Mouse (Mus musculus) thymus, postnatal 0 days (tissue): ENCODE data around the gene Pitpnm1. TPM values are rescaled to one million over a fixed set of nuclear protein-coding genes. Genes with fewer than 3 reads are reported as not detected.

Experiments
- DNase-seq: peaks from one replicate; pipeline ENCODE4 v3.0.0-alpha.2; 2015; ENCODE audit warnings: low spot score
- polyA plus RNA-seq: library from polyadenylated mRNA; unstranded; fragments of >200 nt; fragmentation: Nextera tagmentation; extraction: Ambion mirVana; gene quantifications from 2 replicates; pipeline ENCODE4 v1.2.1, GENCODE M21; 2015

Pitpnm1 gene
- polyA plus RNA-seq, 1 experiment from 2014 or later: 45.6 TPM

GRCm38 (mm10) chr19:4152445-4153231, 52.8 kb downstream of the Pitpnm1 start:
- DNase-seq: no peak

- no peak for DNase-seq
Measured at GRCm38 (mm10) chr19:4153232-4153654, 53.4 kb downstream of the Pitpnm1 start, which contains the start of gene Ptprcap. Ptprcap (plus strand) TSS chr19:4153604.

- peak; percentile 86 for DNase-seq
Measured at GRCm38 (mm10) chr19:4154437-4155222, 54.8 kb downstream of the Pitpnm1 start.

- peak; percentile 22 for DNase-seq
Measured at GRCm38 (mm10) chr19:4155223-4156072, 55.6 kb downstream of the Pitpnm1 start.

GRCm38 (mm10) chr19:4156073-4156579, 56.3 kb downstream of the Pitpnm1 start:
- DNase-seq: no peak

- DNase-seq: no peak
Measured at GRCm38 (mm10) chr19:4156771-4157170, 57.0 kb downstream of the Pitpnm1 start.

- DNase-seq: no peak
Measured at GRCm38 (mm10) chr19:4159049-4159448, 59.3 kb downstream of the Pitpnm1 start.

GRCm38 (mm10) chr19:4162646-4163542, 63.1 kb downstream of the Pitpnm1 start, which contains the start of gene Rps6kb2:
Rps6kb2 (minus strand) TSS chr19:4163354.
- DNase-seq: peak; percentile 95

- no peak for DNase-seq
Measured at GRCm38 (mm10) chr19:4163543-4163887, 63.7 kb downstream of the Pitpnm1 start.

Other genes with a start within 250 kb of the Pitpnm1 start
- 17.8 and 26.2 TPM in 2 replicates for gene Chka, start 248.2 kb upstream of the Pitpnm1 start, polyA plus RNA-seq
- gene Tcirg1, start 192.9 kb upstream of the Pitpnm1 start, polyA plus RNA-seq: 48.7 and 50.1 TPM in 2 replicates
- 333 and 338 TPM in 2 replicates for gene Ndufs8, start 187.2 kb upstream of the Pitpnm1 start, polyA plus RNA-seq
- gene Aldh3b1, start 170.2 kb upstream of the Pitpnm1 start, polyA plus RNA-seq: 4.6 and 5.3 TPM in 2 replicates
- gene Unc93b1, start 164.8 kb upstream of the Pitpnm1 start, polyA plus RNA-seq: 32.2 and 34.2 TPM in 2 replicates
- 0.07 TPM in 1 of 2 replicates, not detected in the other for gene Aldh3b3, start 141.4 kb upstream of the Pitpnm1 start, polyA plus RNA-seq
- 1.5 and 1.6 TPM in 2 replicates for gene Aldh3b2, start 127.7 kb upstream of the Pitpnm1 start, polyA plus RNA-seq
- 4.3 and 5.9 TPM in 2 replicates for gene Acy3, start 113.4 kb upstream of the Pitpnm1 start, polyA plus RNA-seq
- 0.06 TPM in 1 of 2 replicates, not detected in the other for gene Tbx10, start 107.2 kb upstream of the Pitpnm1 start, polyA plus RNA-seq
- 40.4 and 42.5 TPM in 2 replicates for gene Nudt8, start 99.4 kb upstream of the Pitpnm1 start, polyA plus RNA-seq
- 0.98 and 1.6 TPM in 2 replicates for gene Gm49405, start 99.4 kb upstream of the Pitpnm1 start, polyA plus RNA-seq
- gene Doc2g, start 96.7 kb upstream of the Pitpnm1 start, polyA plus RNA-seq: 1.3 and 1.6 TPM in 2 replicates
- gene Ndufv1, start 87.2 kb upstream of the Pitpnm1 start, polyA plus RNA-seq: 191 and 194 TPM in 2 replicates
- 609 and 681 TPM in 2 replicates for gene Gstp1, start 62.0 kb upstream of the Pitpnm1 start, polyA plus RNA-seq
- gene Gstp2, start 54.0 kb upstream of the Pitpnm1 start, polyA plus RNA-seq: 4.5 and 6.1 TPM in 2 replicates
- 10.3 and 13.9 TPM in 2 replicates for gene Gstp3, start 40.4 kb upstream of the Pitpnm1 start, polyA plus RNA-seq
- gene Cabp2, start 18.4 kb upstream of the Pitpnm1 start, polyA plus RNA-seq: 0.42 TPM in 1 of 2 replicates, not detected in the other
- 179 and 208 TPM in 2 replicates for gene Cdk2ap2, start 2.8 kb upstream of the Pitpnm1 start, polyA plus RNA-seq
- gene Aip, start 25.9 kb downstream of the Pitpnm1 start, polyA plus RNA-seq: 114 TPM in 2 replicates
- gene Gpr152, start 39.8 kb downstream of the Pitpnm1 start, polyA plus RNA-seq: 0.03 TPM in 1 of 2 replicates, not detected in the other
- 0.48 and 0.58 TPM in 2 replicates for gene Cabp4, start 44.0 kb downstream of the Pitpnm1 start, polyA plus RNA-seq
- gene Coro1b, start 48.6 kb downstream of the Pitpnm1 start, polyA plus RNA-seq: 184 and 207 TPM in 2 replicates
- gene Ptprcap, start 53.6 kb downstream of the Pitpnm1 start, polyA plus RNA-seq: 929 and 954 TPM in 2 replicates
- gene Rps6kb2, start 63.4 kb downstream of the Pitpnm1 start, polyA plus RNA-seq: 36.4 and 41.8 TPM in 2 replicates
- gene Carns1, start 75.5 kb downstream of the Pitpnm1 start, polyA plus RNA-seq: 6.8 and 10.4 TPM in 2 replicates
- 322 and 323 TPM in 2 replicates for gene Tbc1d10c, start 91.3 kb downstream of the Pitpnm1 start, polyA plus RNA-seq
- gene Ppp1ca, start 92.1 kb downstream of the Pitpnm1 start, polyA plus RNA-seq: 995 and 1,030 TPM in 2 replicates
- gene Rad9a, start 101.7 kb downstream of the Pitpnm1 start, polyA plus RNA-seq: 29.8 and 33.2 TPM in 2 replicates
- gene Clcf1, start 114.2 kb downstream of the Pitpnm1 start, polyA plus RNA-seq: 2.1 and 2.5 TPM in 2 replicates
- not detected in 2 replicates for gene AC109138.7, start 114.4 kb downstream of the Pitpnm1 start, polyA plus RNA-seq
- 41.2 and 44.3 TPM in 2 replicates for gene Pold4, start 131.9 kb downstream of the Pitpnm1 start, polyA plus RNA-seq
- gene Ssh3, start 169.2 kb downstream of the Pitpnm1 start, polyA plus RNA-seq: 9.4 and 10.1 TPM in 2 replicates
- gene Ankrd13d, start 183.1 kb downstream of the Pitpnm1 start, polyA plus RNA-seq: 9.8 and 12.2 TPM in 2 replicates
- 64.3 and 81.3 TPM in 2 replicates for gene Grk2, start 206.2 kb downstream of the Pitpnm1 start, polyA plus RNA-seq